Comparison of ENCODE assay signal across 22 mouse cellular contexts in genomic region chr9:56470291-56470690, GRCm38 (mm10). TPM values are rescaled to one million over a fixed set of nuclear protein-coding genes. Genes with fewer than 3 reads are reported as not detected.
DNase-seq lines count a peak whose midpoint lies in the region; ATAC-seq lines count a peak whose summit lies in the region.
"Had no signal": no experiment of that assay in that cellular context is flagged by ENCODE, and none has a peak within 500 bp of the region (broad histone marks: within the 10 kb centered on the region; RNA-seq: fewer than 3 reads in every experiment).

No protein-coding gene starts in this region.

- DNase-seq in embryo, embryonic 10 days (ENCODE audit: low spot score), result peak; percentile 27
- DNase-seq in embryo, embryonic 11 days, result no peak
- DNase-seq in heart, adult 18-20 months, result no peak
- DNase-seq in lung, adult 18-20 months, result no peak
- DNase-seq in brain, adult 2 months (ENCODE audit: low read depth, low spot score), result peak; percentile 18
- no peak for DNase-seq in spleen, postnatal 14 days (ENCODE audit: low spot score in 2 of 2)
- DNase-seq: adrenal gland, postnatal 25 days; cerebellum, adult 8-10 months; kidney, adult 11 months; liver; midbrain, embryonic 14.5 days; right cerebral cortex, adult 18-20 months; thymus, postnatal 14 days had no signal

- H3K9ac ChIP-seq in heart, embryonic 14.5 days (ENCODE audit: low read length), result no peak overlapping the region; the same call in 1 of the 2 replicates
- no peak overlapping the region for H3K9ac ChIP-seq in lung, embryonic 15.5 days
- H3K9ac ChIP-seq: embryonic facial prominence, embryonic 12.5 days; neural tube, embryonic 13.5 days had no signal

- 17% methylated on average over 7 of the region's 7 CpGs for WGBS in heart, embryonic 14.5 days
- 19% methylated on average over 7 of the region's 7 CpGs for WGBS in lung, embryonic 15.5 days

- H3K36me3 ChIP-seq in heart, embryonic 14.5 days (ENCODE audit: control insufficient read depth, insufficient read depth, low read length), result peaks cover 46% of the 10 kb centered on the region
- H3K36me3 ChIP-seq in lung, embryonic 15.5 days, result peaks cover 21% of the 10 kb centered on the region

- peak overlapping the region; percentile 0 to 17; a peak in 2 of 4 replicates for H3K27ac ChIP-seq in heart, embryonic 14.5 days (replicated peaks in 1 of 2; ENCODE audit: control insufficient read depth in 1 of 2, insufficient read depth in 1 of 2, low read depth in 2 of 2, low read length in 2 of 2)
- peak overlapping the region; percentile 38 for H3K27ac ChIP-seq in lung, embryonic 15.5 days
- H3K27ac ChIP-seq: embryonic facial prominence, embryonic 12.5 days; kidney, postnatal 0 days; layer of hippocampus, adult 2 months had no signal

- no peaks in the 10 kb centered on the region for H3K9me3 ChIP-seq in heart, embryonic 14.5 days (ENCODE audit: control insufficient read depth, low read length)
- H3K9me3 ChIP-seq in lung, embryonic 15.5 days, result no peaks in the 10 kb centered on the region
- H3K9me3 ChIP-seq: embryonic facial prominence, embryonic 12.5 days; G1E; neural tube, embryonic 13.5 days had no signal

- no peak overlapping the region for H3K4me3 ChIP-seq in heart, embryonic 14.5 days (ENCODE audit: control insufficient read depth in 1 of 2, insufficient read depth in 1 of 2, low read depth in 1 of 2, low read length in 2 of 2)
- no peak overlapping the region for H3K4me3 ChIP-seq in lung, embryonic 15.5 days
- H3K4me3 ChIP-seq: embryonic facial prominence, embryonic 12.5 days; layer of hippocampus, adult 2 months; neural tube, embryonic 13.5 days had no signal

- no peak for ATAC-seq in heart, embryonic 14.5 days (ENCODE audit: insufficient number of reproducible peaks, insufficient read depth, low FRiP score, low read depth)
- ATAC-seq in lung, embryonic 15.5 days (ENCODE audit: borderline replicate concordance, extremely low read depth, low FRiP score, low TSS enrichment), result no peak
- ATAC-seq: CD4-positive, CD25-positive, alpha-beta regulatory T cell, adult 4 months; forebrain, embryonic 14.5 days had no signal

- peaks cover 15 to 30% of the 10 kb centered on the region in 2 experiments for H3K4me1 ChIP-seq in heart, embryonic 14.5 days (ENCODE audit: control insufficient read depth in 2 of 2, insufficient read depth in 2 of 2, low read length in 2 of 2)
- H3K4me1 ChIP-seq in lung, embryonic 15.5 days, result peaks cover 33% of the 10 kb centered on the region

- H3K27me3 ChIP-seq in heart, embryonic 14.5 days (ENCODE audit: control insufficient read depth, insufficient read depth, low read length), result no peaks in the 10 kb centered on the region
- no peaks in the 10 kb centered on the region for H3K27me3 ChIP-seq in lung, embryonic 15.5 days
- H3K27me3 ChIP-seq: embryonic facial prominence, embryonic 12.5 days; neural tube, embryonic 13.5 days had no signal

- H3K4me2 ChIP-seq in heart, embryonic 14.5 days (ENCODE audit: low read length), result no peak overlapping the region
- H3K4me2 ChIP-seq in lung, embryonic 15.5 days, result no peak overlapping the region
- H3K4me2 ChIP-seq: embryonic facial prominence, embryonic 12.5 days; neural tube, embryonic 13.5 days had no signal

RNA-seq across cellular contexts. Expression of gene Hmg20a, which starts 51.9 kb away (rescaled TPM):
- polyA plus RNA-seq in heart, embryonic 14.5 days (2014; fragmentation: Nextera tagmentation; extraction: Ambion mirVana), result 58.5 and 62.2 TPM in 2 replicates
- total RNA-seq in heart, adult 18-20 months (2021), result 10 to 100 TPM; 15.6 to 18.4 TPM
- 53.9 and 59.9 TPM in 2 replicates for polyA plus RNA-seq in lung, embryonic 15.5 days (2015; fragmentation: Nextera tagmentation; extraction: Ambion mirVana)

RNA-seq across cellular contexts. Expression of gene Peak1, which starts 52.4 kb away (rescaled TPM):
- 18.8 and 22.4 TPM in 2 replicates for polyA plus RNA-seq in heart, embryonic 14.5 days (2014; fragmentation: Nextera tagmentation; extraction: Ambion mirVana)
- total RNA-seq in heart, adult 18-20 months (2021), result 10 to 100 TPM; 34.9 to 35.1 TPM
- polyA plus RNA-seq in lung, embryonic 15.5 days (2015; fragmentation: Nextera tagmentation; extraction: Ambion mirVana), result 22.1 and 28.7 TPM in 2 replicates

Comparison
In these comparisons a context has a peak if more than half of its experiments do, and no peak if none do; other contexts are left out.
1. DNase-seq: peak in embryo, embryonic 10 days (single experiment) and brain, adult 2 months (single experiment); none in embryo, embryonic 11 days (single experiment), heart, adult 18-20 months (0 of 2), lung, adult 18-20 months (0 of 2) and spleen, postnatal 14 days (0 of 2).